Mouse (Mus musculus): ENCODE measurements around the gene Bach2.

GRCm38 (mm10) chr4:32413063-32413462, 174.5 kb downstream of the Bach2 start:
- TF ChIP-seq CTCF (IDR thresholded peaks at IDR 0.05; ENCODE audit: low read depth) (no peak), EP300 (IDR thresholded peaks at IDR 0.05; ENCODE audit: low read depth) (no peak)
